Mouse (Mus musculus): ENCODE data around the gene Nos1. TPM values are rescaled to one million over a fixed set of nuclear protein-coding genes. Genes with fewer than 3 reads are reported as not detected.

Nos1 gene
- total RNA-seq, 2 experiments from 2014 or later, result 0.19 to 0.65 TPM

- no peak for DNase-seq
These were observed 186.8 kb downstream of the Nos1 start for GRCm38 (mm10) chr5:117967659-117968069.

- no peak for DNase-seq
These were observed 189.0 kb downstream of the Nos1 start for GRCm38 (mm10) chr5:117969681-117970427.

DNA sequence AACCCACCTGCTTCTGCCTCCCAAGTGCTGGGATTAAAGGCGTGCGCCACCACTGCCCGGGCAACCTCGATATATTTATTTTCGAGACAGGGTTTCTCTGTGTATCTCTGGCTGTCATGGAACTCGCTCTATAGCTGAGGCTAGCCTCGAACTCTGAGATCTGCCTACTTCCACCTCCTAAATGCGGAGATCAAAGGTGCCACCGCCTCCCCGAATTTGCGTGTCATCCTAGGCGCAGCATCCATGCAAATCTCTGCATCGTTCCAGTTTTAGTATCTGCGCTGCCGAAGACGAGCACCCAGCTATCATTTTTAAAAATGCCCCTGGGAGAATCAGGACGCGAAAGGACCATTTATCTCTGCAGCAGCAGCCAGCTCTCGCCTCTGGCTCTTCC lies 195.4 kb downstream of the Nos1 start:
- DNase-seq, result no peak

DNA sequence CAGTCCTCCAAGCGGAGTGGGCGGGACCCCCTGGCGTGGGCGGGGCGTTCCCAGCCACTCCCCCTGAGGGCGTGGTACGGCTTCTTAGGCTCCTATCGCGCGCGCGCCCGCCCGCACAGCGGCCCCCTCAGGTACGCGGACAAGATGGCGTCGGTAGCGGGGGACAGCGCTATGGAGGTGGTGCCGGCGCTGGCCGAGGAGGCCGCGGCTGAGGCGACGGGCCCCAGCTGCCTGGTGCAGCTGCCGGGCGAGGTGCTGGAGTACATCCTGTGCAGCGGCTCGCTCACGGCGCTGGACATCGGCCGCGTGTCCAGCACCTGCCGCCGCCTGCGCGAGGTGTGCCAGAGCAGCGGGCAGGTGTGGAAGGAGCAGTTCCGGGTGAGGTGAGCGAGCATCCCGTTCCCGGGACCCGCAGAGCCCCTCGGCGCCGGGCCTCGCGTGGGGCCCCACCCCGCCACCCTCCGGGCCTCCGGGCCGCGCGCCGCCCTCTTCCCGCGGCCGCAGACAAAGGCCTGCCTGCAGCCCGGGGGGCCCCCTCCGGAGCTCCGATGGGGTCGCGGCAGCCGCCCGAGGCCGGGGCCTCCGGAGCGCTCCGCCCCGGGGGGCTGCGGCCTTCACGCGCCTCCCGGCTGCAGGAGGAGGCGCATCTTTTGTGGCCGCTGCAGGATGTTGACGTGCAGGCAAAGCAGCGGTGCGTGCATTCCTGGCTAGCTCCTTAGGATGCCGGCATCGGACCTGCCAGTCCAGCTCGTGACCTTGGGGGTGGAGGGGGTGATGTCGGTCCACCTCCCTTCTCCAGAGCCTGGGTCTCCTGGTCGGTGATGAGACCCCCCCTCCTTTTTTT lies 196.0 kb downstream of the Nos1 start, which contains the start of gene Fbxo21:
TSS of gene Fbxo21 (plus strand) at position 74 of the 844 bp plus-strand sequence.
- DNase-seq, result peak; percentile 99

DNA sequence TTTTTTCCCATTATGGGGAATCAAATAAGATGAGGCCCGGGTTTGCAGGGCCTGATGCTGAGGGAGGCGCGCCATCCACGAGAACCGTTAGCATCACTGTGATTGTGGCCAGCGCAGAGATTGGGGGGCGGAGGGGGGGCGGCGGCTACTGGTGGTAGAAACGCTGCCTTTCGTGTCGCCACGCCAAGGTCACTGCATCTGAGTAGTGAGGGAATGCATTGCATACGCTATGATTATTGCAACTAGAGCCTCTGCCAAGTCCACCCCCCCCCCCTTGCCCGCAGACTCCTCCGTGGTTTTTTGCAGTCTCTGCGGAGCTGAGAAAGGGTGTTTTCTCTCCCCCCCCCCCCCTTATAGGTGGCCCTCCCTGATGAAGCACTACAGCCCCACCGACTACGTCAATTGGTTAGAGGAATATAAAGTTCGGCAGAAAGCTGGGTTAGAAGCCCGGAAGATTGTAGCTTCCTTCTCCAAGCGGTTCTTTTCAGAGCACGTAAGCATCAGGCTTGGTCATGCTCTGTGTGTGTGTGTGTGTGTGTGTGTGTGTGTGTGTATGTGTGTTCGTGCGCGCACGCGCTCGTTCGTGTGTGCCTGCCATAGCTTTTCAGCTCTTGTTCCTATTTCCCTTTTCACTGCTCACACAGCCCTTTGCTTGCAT lies 196.8 kb downstream of the Nos1 start:
- no peak for DNase-seq

DNA sequence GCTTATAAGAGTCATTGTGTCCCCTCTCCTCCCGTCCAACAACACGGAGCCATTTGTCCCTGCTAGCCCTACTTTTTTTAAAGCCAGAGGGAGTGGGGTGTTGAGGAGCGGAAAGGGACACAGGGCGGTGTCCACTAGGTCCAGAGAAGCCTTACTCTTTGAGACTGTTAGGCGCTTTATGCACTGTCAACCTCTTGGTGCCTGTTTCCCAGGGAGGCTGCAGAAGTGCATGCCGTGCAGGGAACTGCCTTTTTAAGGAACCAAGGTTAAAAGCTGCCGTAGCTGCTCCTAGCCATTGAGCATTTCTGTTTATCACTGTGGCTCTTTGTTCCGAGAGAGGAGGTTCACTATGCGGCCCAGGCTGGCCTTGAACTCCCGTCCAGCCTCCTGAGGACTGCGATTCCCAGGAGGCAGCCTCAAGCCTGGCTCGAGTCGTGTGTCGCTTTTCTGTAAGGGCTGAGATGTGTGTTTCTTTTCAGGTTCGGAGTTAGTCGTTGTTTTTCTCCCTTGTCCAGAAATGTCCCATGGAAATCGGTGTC lies 197.4 kb downstream of the Nos1 start:
- no peak for DNase-seq

- no peak for DNase-seq
These were observed 198.2 kb downstream of the Nos1 start for GRCm38 (mm10) chr5:117979082-117979481.

DNA sequence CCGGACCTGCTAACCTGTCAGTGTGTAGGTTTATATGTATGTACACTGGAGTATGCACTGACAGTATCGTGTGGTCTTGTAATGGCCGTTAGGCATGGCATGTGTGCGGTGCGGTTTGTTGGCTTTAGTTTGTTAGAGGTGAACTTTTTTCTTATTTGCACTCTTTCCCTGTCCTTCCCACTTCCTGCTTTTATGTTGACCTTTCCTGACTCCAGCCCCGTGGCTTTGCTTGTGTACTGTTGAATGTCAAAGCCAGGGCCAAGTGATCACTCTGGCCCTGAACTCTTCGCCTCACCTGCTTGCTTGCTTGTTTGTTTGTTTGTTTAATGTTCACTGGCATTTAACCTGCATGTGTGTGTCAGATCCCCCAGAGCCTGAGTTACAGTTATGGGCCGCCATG lies 200.1 kb downstream of the Nos1 start:
- no peak for DNase-seq

DNA sequence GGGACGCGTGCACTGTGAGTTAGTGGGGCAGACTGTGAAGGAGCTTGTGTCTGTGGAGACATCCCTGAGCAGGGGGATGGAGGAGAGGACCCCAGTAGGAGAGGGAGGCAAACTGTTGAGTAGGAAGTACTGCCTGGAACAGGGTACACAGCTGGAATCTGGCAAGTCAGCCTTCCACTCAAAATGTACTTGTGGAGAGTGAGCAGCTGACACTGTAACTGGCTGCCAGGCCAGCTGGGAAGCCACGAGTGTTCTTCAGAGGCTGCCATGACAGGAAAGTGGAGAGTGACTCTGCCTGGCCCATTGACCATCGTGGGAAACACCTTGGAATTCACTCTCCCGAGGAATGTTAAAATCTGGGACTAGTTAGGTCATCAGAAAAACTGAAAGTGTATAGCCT lies 201.1 kb downstream of the Nos1 start:
- DNase-seq, result no peak

- no peak for DNase-seq
These were observed 205.5 kb downstream of the Nos1 start for GRCm38 (mm10) chr5:117986327-117986726.

DNA sequence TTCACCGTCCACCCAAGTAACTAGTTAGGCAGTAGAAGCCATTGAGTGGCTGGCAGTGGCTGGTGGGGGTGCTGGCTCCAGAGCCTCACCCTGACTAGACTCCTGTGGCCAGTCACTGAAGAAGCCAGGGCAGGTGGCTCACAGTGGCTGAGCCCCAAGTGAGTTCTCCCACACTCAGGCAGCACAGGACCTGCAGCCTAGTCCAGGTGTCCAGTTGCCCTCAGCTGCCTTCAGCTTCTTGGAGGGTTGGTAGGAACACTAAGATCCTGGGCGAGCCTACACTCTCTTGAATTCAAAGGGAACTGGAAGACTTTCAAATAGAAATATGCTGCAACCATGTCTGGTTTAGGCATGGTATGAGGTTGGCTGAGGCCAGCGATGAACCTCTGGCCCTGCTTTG lies 207.1 kb downstream of the Nos1 start:
- no peak for DNase-seq

DNA sequence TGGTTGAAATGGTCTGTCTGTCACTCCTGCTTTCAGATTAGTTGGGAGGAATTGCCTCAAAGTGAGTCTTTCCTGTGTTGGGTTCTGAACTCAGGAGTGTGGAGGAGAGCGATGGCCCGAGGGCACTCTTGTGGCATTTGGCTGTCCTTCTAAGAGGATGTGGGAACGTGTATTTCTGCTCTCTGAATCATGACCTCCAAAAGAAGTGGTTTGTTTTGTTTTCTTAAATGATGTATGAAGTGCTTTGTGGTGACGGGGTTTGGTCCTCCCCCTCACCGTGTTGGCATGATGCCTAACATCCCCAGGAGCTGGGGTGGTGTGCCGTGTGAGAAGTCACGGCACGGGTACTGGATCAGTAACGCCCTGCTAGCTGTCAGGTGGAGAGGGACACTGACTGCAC lies 207.5 kb downstream of the Nos1 start:
- no peak for DNase-seq

GRCm38 (mm10) chr5:117989773-117990172 lies 208.9 kb downstream of the Nos1 start:
- peak; percentile 68 for DNase-seq

GRCm38 (mm10) chr5:117990957-117991356 lies 210.1 kb downstream of the Nos1 start:
- DNase-seq, result no peak

- no peak for DNase-seq
These were observed 212.7 kb downstream of the Nos1 start for GRCm38 (mm10) chr5:117993550-117993949.

DNA sequence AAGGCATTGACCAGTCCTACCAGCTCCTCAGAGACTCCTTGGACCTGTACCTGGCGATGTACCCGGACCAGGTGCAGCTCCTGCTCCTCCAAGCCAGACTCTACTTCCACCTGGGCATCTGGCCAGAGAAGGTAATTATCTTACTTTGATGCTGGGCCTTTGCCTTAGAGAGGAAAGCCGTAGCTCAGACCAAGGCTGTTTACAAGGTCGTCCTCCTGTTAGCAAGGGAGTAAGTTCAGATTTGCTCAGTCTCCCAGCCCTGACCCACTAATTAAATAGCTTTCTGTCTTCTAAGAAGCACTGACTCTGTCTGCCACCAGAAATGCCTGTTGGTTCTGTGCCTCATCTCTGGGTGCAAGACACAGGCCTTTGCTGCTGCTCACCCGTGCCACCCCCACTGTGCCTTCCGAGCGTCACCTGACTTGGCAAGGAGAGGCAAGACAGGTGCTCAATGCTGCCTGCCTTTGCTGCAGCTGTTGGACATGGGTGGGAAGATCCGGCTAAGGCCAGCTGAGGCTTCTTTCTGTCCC lies 214.6 kb downstream of the Nos1 start:
- no peak for DNase-seq

GRCm38 (mm10) chr5:117995911-117996310 lies 215.1 kb downstream of the Nos1 start:
- DNase-seq, result no peak

DNA sequence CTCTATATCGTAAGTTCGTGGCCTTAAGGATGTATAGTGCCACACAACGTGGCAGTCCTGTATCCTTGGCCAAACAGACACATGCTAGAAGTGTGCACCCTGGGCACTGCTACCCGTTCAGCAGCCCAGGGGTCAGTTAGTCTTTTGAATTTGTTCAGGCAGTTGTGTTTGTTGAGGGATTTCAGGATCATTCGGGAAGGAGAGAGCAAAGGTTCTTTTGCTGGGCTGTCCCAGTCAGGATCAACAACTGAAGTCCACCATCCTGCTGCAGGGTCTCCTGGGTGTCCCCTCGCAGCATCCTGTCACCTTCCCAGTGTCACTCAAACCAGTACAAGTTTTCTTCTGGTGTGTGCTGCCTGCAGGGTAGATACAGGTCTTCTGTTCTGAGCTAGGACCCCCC lies 215.7 kb downstream of the Nos1 start:
- DNase-seq, result no peak

GRCm38 (mm10) chr5:117997434-117997970 lies 216.7 kb downstream of the Nos1 start:
- DNase-seq, result peak; percentile 27

DNA sequence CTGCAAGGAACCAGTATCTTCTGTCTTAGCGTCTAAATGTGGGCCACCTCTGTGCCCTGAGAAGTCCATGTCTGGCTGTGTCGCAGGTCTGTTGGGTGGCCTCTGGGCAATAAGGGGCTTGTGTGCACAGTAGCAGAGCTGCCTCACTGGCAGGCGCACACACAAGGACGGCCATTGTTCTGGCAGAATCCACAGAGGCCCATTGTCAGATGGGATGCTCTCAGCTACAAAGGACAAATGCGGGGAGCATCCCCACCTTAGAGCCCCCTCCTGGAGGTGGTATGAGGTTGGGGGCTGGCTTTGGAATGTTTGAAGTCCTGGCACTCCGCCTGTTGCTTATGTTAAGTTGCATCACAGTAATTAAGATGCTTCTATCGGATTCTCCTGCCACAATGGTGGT lies 218.2 kb downstream of the Nos1 start:
- no peak for DNase-seq

DNA sequence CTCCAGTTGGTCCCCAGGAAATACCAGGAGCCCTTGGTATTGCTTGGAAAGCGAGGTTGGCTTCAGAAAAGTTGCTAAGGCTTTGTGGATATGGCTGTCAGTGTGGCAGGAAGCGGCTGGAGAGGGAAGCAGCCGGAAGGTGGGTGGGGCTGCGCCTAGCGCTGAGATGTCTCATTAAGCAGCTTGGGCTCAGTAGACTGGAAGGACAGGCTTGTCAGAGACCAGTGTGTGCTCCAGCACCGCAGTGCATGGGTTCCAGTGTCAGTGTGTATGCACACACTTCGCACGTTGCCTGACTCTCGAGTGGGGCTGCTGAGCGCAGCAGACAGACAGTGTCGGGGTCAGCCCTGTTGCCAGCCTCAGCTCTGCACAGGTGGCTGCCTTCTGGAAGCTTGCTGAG lies 218.8 kb downstream of the Nos1 start:
- DNase-seq, result no peak

DNA sequence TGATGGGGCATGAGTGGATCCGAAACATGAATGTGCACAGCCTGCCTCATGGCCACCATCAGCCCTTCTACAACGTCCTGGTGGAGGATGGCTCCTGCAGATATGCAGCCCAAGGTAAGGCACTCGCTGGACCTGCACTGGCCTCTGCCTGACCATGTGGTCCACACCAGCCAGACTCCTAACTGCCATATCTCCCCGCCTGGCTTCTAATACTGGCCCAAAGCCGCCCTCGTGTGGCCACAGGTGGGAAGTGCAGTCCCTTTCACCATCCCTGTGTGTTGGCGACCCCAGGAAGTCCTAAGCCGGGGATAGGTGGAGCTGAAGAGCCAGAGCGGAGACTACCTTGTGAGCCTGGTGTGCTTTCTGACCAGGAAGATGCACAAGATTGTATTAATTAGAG lies 221.2 kb downstream of the Nos1 start:
- peak; percentile 85 for DNase-seq
